Mouse (Mus musculus) cerebellum, postnatal 4 days (tissue): ENCODE measurements around the gene Oas1d.

Experiments
- DNase-seq, 2 experiments: peaks; one replicate each; pipeline ENCODE4 v3.0.0; 2022; ENCODE audit warnings: low spot score in 2 of 2, mixed read lengths in 1 of 2

Oas1d gene

GRCm38 (mm10) chr5:120968799-120969198 is 54.5 kb downstream of the Oas1d start:
- no peak for DNase-seq

GRCm38 (mm10) chr5:120969703-120970102 is 55.4 kb downstream of the Oas1d start:
- DNase-seq: peak in 1 of 2 experiments; percentile 72
